Mouse (Mus musculus) embryonic facial prominence, embryonic 15.5 days (tissue): ENCODE measurements around the gene Spag9. TPM values are rescaled to one million over a fixed set of nuclear protein-coding genes. Genes with fewer than 3 reads are reported as not detected.

Source experiments
- ATAC-seq: fragments of 200-750 bp; cut with Nextera tagmentation; 2 replicates; pipeline ENCODE4 v1.8.0; 2017; ENCODE audit warnings: low read depth, moderate TSS enrichment; ENCODE audit not compliant: insufficient number of reproducible peaks, low FRiP score, low TSS enrichment
- H3K27ac ChIP-seq: fragments of 300-500 bp; sonication (generic); replicated peaks from 2 replicates; pipeline ENCODE4 v1.5.1; 2015; ENCODE audit warnings: mild to moderate bottlenecking, inconsistent platforms
- H3K27me3 ChIP-seq: fragments of 300-500 bp; sonication (generic); 2 replicates; pipeline ENCODE4 v1.6.1; 2015; ENCODE audit warnings: inconsistent platforms
- H3K36me3 ChIP-seq: fragments of 300-500 bp; sonication (generic); 2 replicates; pipeline ENCODE4 v1.6.1; 2015; ENCODE audit warnings: mild to moderate bottlenecking, inconsistent platforms
- H3K4me1 ChIP-seq: fragments of 300-500 bp; sonication (generic); 2 replicates; pipeline ENCODE4 v1.6.1; 2015; ENCODE audit warnings: inconsistent platforms
- H3K4me2 ChIP-seq: fragments of 300-500 bp; sonication (generic); replicated peaks from 2 replicates; pipeline ENCODE4 v1.6.1; 2015; ENCODE audit warnings: mild to moderate bottlenecking, inconsistent platforms
- H3K4me3 ChIP-seq: fragments of 300-500 bp; sonication (generic); replicated peaks from 2 replicates; pipeline ENCODE4 v1.5.1; 2015; ENCODE audit warnings: mild to moderate bottlenecking, inconsistent platforms
- H3K9ac ChIP-seq: fragments of 300-500 bp; sonication (generic); 2 replicates; pipeline ENCODE4 v1.6.1; 2015; ENCODE audit warnings: inconsistent platforms
- H3K9me3 ChIP-seq: fragments of 300-500 bp; sonication (generic); replicated peaks from 2 replicates; pipeline ENCODE4 v1.6.1; 2016; ENCODE audit warnings: inconsistent platforms
- WGBS: fragments of 180-500 bp; shearing (Covaris S2); methylation state at CpG from one replicate; pipeline ENCODE4 v1.1.7; 2015; 5-methylcytosine and 5-hydroxymethylcytosine counted together
- polyA plus RNA-seq: library from polyadenylated mRNA; unstranded; fragments of >200 nt; fragmentation: Nextera tagmentation; extraction: Ambion mirVana; gene quantifications from 2 replicates; pipeline ENCODE4 v1.2.1, GENCODE M21; 2015

Gene Spag9
- polyA plus RNA-seq, 1 experiment from 2014 or later = 43.4 TPM

GRCm38 (mm10) chr11:93987026-93987425, 8.9 kb upstream of the Spag9 start:
- 81% methylated on average over 4 of the region's 4 CpGs for WGBS
- Histone ChIP-seq H3K27ac (no peak overlapping the region), H3K4me1 (no peaks in the 10 kb centered on the region), H3K27me3 (no peaks in the 10 kb centered on the region), H3K36me3 (no peaks in the 10 kb centered on the region), H3K9ac (no peak overlapping the region), H3K4me2 (no peak overlapping the region), H3K4me3 (no peak overlapping the region), H3K9me3 (no peaks in the 10 kb centered on the region)
- no peak for ATAC-seq

GRCm38 (mm10) chr11:93987625-93988327, 8.1 kb upstream of the Spag9 start:
- Histone ChIP-seq H3K4me3 (no peak overlapping the region), H3K4me2 (no peak overlapping the region), H3K36me3 (no peaks in the 10 kb centered on the region), H3K27me3 (no peaks in the 10 kb centered on the region), H3K27ac (peak overlapping the region; percentile 79), H3K9me3 (no peaks in the 10 kb centered on the region), H3K9ac (no peak overlapping the region), H3K4me1 (no peaks in the 10 kb centered on the region)
- 59% methylated on average over 8 of the region's 8 CpGs for WGBS
- ATAC-seq = no peak

GRCm38 (mm10) chr11:93988328-93989062, 7.4 kb upstream of the Spag9 start:
- Histone ChIP-seq H3K4me2 (no peak overlapping the region), H3K27ac (peak overlapping the region; percentile 79)
- 53% methylated on average over 12 of the region's 12 CpGs for WGBS

GRCm38 (mm10) chr11:93994531-93994930, 1.4 kb upstream of the Spag9 start:
- Histone ChIP-seq H3K27ac (peak overlapping the region; percentile 99), H3K27me3 (no peaks in the 10 kb centered on the region), H3K4me3 (peak overlapping the region; percentile 96), H3K4me1 (peaks cover 26% of the 10 kb centered on the region), H3K9ac (no peak overlapping the region), H3K4me2 (peak overlapping the region; percentile 82), H3K9me3 (no peaks in the 10 kb centered on the region), H3K36me3 (no peaks in the 10 kb centered on the region)
- whole genome bisulfite sequencing = 54% methylated on average over 5 of the region's 5 CpGs
- no peak for ATAC-seq

More at GRCm38 (mm10) chr11:93988328-93989062, 7.4 kb upstream of the Spag9 start:
- Histone ChIP-seq H3K9me3 (no peaks in the 10 kb centered on the region), H3K4me3 (no peak overlapping the region), H3K9ac (no peak overlapping the region), H3K27me3 (no peaks in the 10 kb centered on the region), H3K36me3 (no peaks in the 10 kb centered on the region), H3K4me1 (no peaks in the 10 kb centered on the region)
- ATAC-seq = no peak

- H3K4me3 ChIP-seq = peak overlapping the region; percentile 96
- H3K36me3 ChIP-seq = no peaks in the 10 kb centered on the region
- peak overlapping the region; percentile 62 for H3K9ac ChIP-seq
- peak; percentile 64 for ATAC-seq
- H3K4me2 ChIP-seq = peak overlapping the region; percentile 82
- H3K4me1 ChIP-seq = peaks cover 26% of the 10 kb centered on the region
- peak overlapping the region; percentile 99 for H3K27ac ChIP-seq
- H3K9me3 ChIP-seq = no peaks in the 10 kb centered on the region
- 4% methylated on average over 15 of the region's 15 CpGs for WGBS
- H3K27me3 ChIP-seq = no peaks in the 10 kb centered on the region
Observed at GRCm38 (mm10) chr11:93995111-93995719, 676 bp upstream of the Spag9 start.

- peaks cover 26% of the 10 kb centered on the region for H3K4me1 ChIP-seq
Observed at GRCm38 (mm10) chr11:93996306-93997140, 632 bp downstream of the Spag9 start.

GRCm38 (mm10) chr11:93997141-93997775, 1.4 kb downstream of the Spag9 start:
- Histone ChIP-seq H3K27ac (0 out of 2 replicates have a peak overlapping the region, but pooled peaks have one; percentile 31), H3K9ac (0 out of 2 replicates have a peak overlapping the region, but pooled peaks have one; percentile 12), H3K4me3 (peak overlapping the region; percentile 96), H3K9me3 (no peaks in the 10 kb centered on the region), H3K36me3 (no peaks in the 10 kb centered on the region), H3K27me3 (no peaks in the 10 kb centered on the region), H3K4me1 (peaks cover 26% of the 10 kb centered on the region), H3K4me2 (peak overlapping the region; percentile 82)
- no peak for ATAC-seq
- WGBS = 25% methylated on average over 13 of the region's 13 CpGs

More at GRCm38 (mm10) chr11:93996306-93997140, 632 bp downstream of the Spag9 start:
- Histone ChIP-seq H3K36me3 (no peaks in the 10 kb centered on the region), H3K4me2 (peak overlapping the region; percentile 82), H3K9me3 (no peaks in the 10 kb centered on the region), H3K9ac (peak overlapping the region; percentile 73), H3K4me3 (peak overlapping the region; percentile 96), H3K27ac (peak overlapping the region; percentile 99), H3K27me3 (no peaks in the 10 kb centered on the region)
- WGBS = under 1% methylated on average over 58 of the region's 58 CpGs
- ATAC-seq = peak; percentile 15

- H3K4me2 ChIP-seq = no peak overlapping the region
- H3K4me1 ChIP-seq = peaks cover 26% of the 10 kb centered on the region
- no peak overlapping the region for H3K9ac ChIP-seq
- H3K27me3 ChIP-seq = no peaks in the 10 kb centered on the region
- H3K9me3 ChIP-seq = no peaks in the 10 kb centered on the region
- H3K36me3 ChIP-seq = no peaks in the 10 kb centered on the region
- no peak for ATAC-seq
- no peak overlapping the region for H3K4me3 ChIP-seq
- H3K27ac ChIP-seq = no peak overlapping the region
Observed at GRCm38 (mm10) chr11:93999276-93999675, 3.4 kb downstream of the Spag9 start.

GRCm38 (mm10) chr11:94003346-94003745, 7.5 kb downstream of the Spag9 start:
- H3K27ac ChIP-seq = no peak overlapping the region
- H3K36me3 ChIP-seq = no peaks in the 10 kb centered on the region
- WGBS = 86% methylated on average over 2 of the region's 2 CpGs
- H3K4me2 ChIP-seq = no peak overlapping the region
- no peak overlapping the region for H3K9ac ChIP-seq
- peaks cover 3% of the 10 kb centered on the region; the same call in 1 of the 2 replicates for H3K4me1 ChIP-seq
- H3K4me3 ChIP-seq = no peak overlapping the region
- no peaks in the 10 kb centered on the region for H3K27me3 ChIP-seq
- H3K9me3 ChIP-seq = no peaks in the 10 kb centered on the region
- ATAC-seq = no peak

- Histone ChIP-seq H3K9ac (no peak overlapping the region), H3K27me3 (no peaks in the 10 kb centered on the region), H3K36me3 (peaks cover 15% of the 10 kb centered on the region), H3K4me3 (no peak overlapping the region), H3K4me1 (no peaks in the 10 kb centered on the region), H3K4me2 (no peak overlapping the region), H3K9me3 (no peaks in the 10 kb centered on the region), H3K27ac (no peak overlapping the region)
- no peak for ATAC-seq
- WGBS = 72% methylated on average over 5 of the region's 5 CpGs
Observed at GRCm38 (mm10) chr11:94019091-94019490, 23.2 kb downstream of the Spag9 start.
